Mouse (Mus musculus): ENCODE measurements at regions not wholly inside any gene's neighbourhood (a gene's known extent, or its start where the extent isn't known, plus 50 kb on each side); places are given as distances from the start of the nearest gene placed in this dataset.

- 57% methylated on average over 11 of the region's 11 CpGs for WGBS
- Histone ChIP-seq H3K36me3 (ENCODE audit: control insufficient read depth, insufficient read depth, low read length) (no peaks in the 10 kb centered on the region), H3K9me3 (ENCODE audit: control insufficient read depth, low read length) (no peaks in the 10 kb centered on the region), H3K4me3 (replicated peaks; ENCODE audit: low read length) (no peak overlapping the region), H3K27ac (replicated peaks; ENCODE audit: low read depth, low read length) (no peak overlapping the region), H3K4me2 (replicated peaks; ENCODE audit: low read depth, low read length, severe bottlenecking) (no peak overlapping the region), H3K9ac (ENCODE audit: low read depth, low read length, severe bottlenecking) (no peak overlapping the region), H3K4me1 (ENCODE audit: control insufficient read depth, insufficient read depth, low read length) (no peaks in the 10 kb centered on the region), H3K27me3 (ENCODE audit: control insufficient read depth, insufficient read depth, low read length) (no peaks in the 10 kb centered on the region)
- DNase-seq (ENCODE audit: low spot score) (no peak), ATAC-seq (ENCODE audit: low FRiP score, low read depth) (no peak)
- TF ChIP-seq POLR2A (IDR thresholded peaks at IDR 0.05; ENCODE audit: borderline replicate concordance, extremely low read depth, insufficient read depth, insufficient read length) = no peak
These were observed 64.1 kb upstream of the Pax6 start for GRCm38 (mm10) chr2:105604553-105605116.

- H3K9me3 ChIP-seq (ENCODE audit: control insufficient read depth, low read length) = no peaks in the 10 kb centered on the region
- H3K27me3 ChIP-seq (ENCODE audit: control insufficient read depth, insufficient read depth, low read length) = no peaks in the 10 kb centered on the region
- H3K4me2 ChIP-seq (replicated peaks; ENCODE audit: low read depth, low read length, severe bottlenecking) = no peak overlapping the region
- no peak for DNase-seq (ENCODE audit: low spot score)
- H3K27ac ChIP-seq (replicated peaks; ENCODE audit: low read depth, low read length) = no peak overlapping the region
- no peak overlapping the region for H3K9ac ChIP-seq (ENCODE audit: low read depth, low read length, severe bottlenecking)
- no peaks in the 10 kb centered on the region for H3K36me3 ChIP-seq (ENCODE audit: control insufficient read depth, insufficient read depth, low read length)
- no peak for ATAC-seq (ENCODE audit: low FRiP score, low read depth)
- H3K4me3 ChIP-seq (replicated peaks; ENCODE audit: low read length) = no peak overlapping the region
- H3K4me1 ChIP-seq (ENCODE audit: control insufficient read depth, insufficient read depth, low read length) = peaks cover 9% of the 10 kb centered on the region
- WGBS = 69% methylated on average over 8 of the region's 8 CpGs
- TF ChIP-seq POLR2A (IDR thresholded peaks at IDR 0.05; ENCODE audit: borderline replicate concordance, extremely low read depth, insufficient read depth, insufficient read length) = no peak
These were observed 60.6 kb upstream of the Pax6 start for GRCm38 (mm10) chr2:105607969-105608538.

- H3K36me3 ChIP-seq (ENCODE audit: control insufficient read depth, insufficient read depth, low read length) = no peaks in the 10 kb centered on the region
- no peak for DNase-seq (ENCODE audit: low spot score)
- 65% methylated on average over 7 of the region's 7 CpGs for WGBS
- peaks cover 9% of the 10 kb centered on the region for H3K4me1 ChIP-seq (ENCODE audit: control insufficient read depth, insufficient read depth, low read length)
- TF ChIP-seq POLR2A (IDR thresholded peaks at IDR 0.05; ENCODE audit: borderline replicate concordance, extremely low read depth, insufficient read depth, insufficient read length) = no peak
- no peak overlapping the region for H3K4me3 ChIP-seq (replicated peaks; ENCODE audit: low read length)
- H3K9me3 ChIP-seq (ENCODE audit: control insufficient read depth, low read length) = no peaks in the 10 kb centered on the region
- no peak overlapping the region for H3K4me2 ChIP-seq (replicated peaks; ENCODE audit: low read depth, low read length, severe bottlenecking)
- no peak for ATAC-seq (ENCODE audit: low FRiP score, low read depth)
- H3K9ac ChIP-seq (ENCODE audit: low read depth, low read length, severe bottlenecking) = no peak overlapping the region
- no peaks in the 10 kb centered on the region for H3K27me3 ChIP-seq (ENCODE audit: control insufficient read depth, insufficient read depth, low read length)
- H3K27ac ChIP-seq (replicated peaks; ENCODE audit: low read depth, low read length) = no peak overlapping the region
These were observed 59.9 kb upstream of the Pax6 start for GRCm38 (mm10) chr2:105608756-105609155.

GRCm38 (mm10) chr2:105611014-105611413, 57.7 kb upstream of the Pax6 start:
- no peaks in the 10 kb centered on the region for H3K27me3 ChIP-seq (ENCODE audit: control insufficient read depth, insufficient read depth, low read length)
- no peak for TF ChIP-seq POLR2A (IDR thresholded peaks at IDR 0.05; ENCODE audit: borderline replicate concordance, extremely low read depth, insufficient read depth, insufficient read length)
- H3K4me1 ChIP-seq (ENCODE audit: control insufficient read depth, insufficient read depth, low read length) = peaks cover 9% of the 10 kb centered on the region
- WGBS = 28% methylated on average over 5 of the region's 5 CpGs
- H3K4me2 ChIP-seq (replicated peaks; ENCODE audit: low read depth, low read length, severe bottlenecking) = no peak overlapping the region
- H3K9me3 ChIP-seq (ENCODE audit: control insufficient read depth, low read length) = no peaks in the 10 kb centered on the region
- DNase-seq (ENCODE audit: low spot score) (no peak), ATAC-seq (ENCODE audit: low FRiP score, low read depth) (no peak)
- no peak overlapping the region for H3K4me3 ChIP-seq (replicated peaks; ENCODE audit: low read length)
- no peaks in the 10 kb centered on the region for H3K36me3 ChIP-seq (ENCODE audit: control insufficient read depth, insufficient read depth, low read length)
- H3K27ac ChIP-seq (replicated peaks; ENCODE audit: low read depth, low read length) = no peak overlapping the region
- H3K9ac ChIP-seq (ENCODE audit: low read depth, low read length, severe bottlenecking) = no peak overlapping the region

- H3K27me3 ChIP-seq (ENCODE audit: control insufficient read depth, insufficient read depth, low read length) = no peaks in the 10 kb centered on the region
These were observed 57.0 kb upstream of the Pax6 start for GRCm38 (mm10) chr2:105611651-105612050.

More at GRCm38 (mm10) chr2:105611651-105612050, 57.0 kb upstream of the Pax6 start:
- H3K4me3 ChIP-seq (replicated peaks; ENCODE audit: low read length) = no peak overlapping the region
- H3K9ac ChIP-seq (ENCODE audit: low read depth, low read length, severe bottlenecking) = no peak overlapping the region
- no peaks in the 10 kb centered on the region for H3K36me3 ChIP-seq (ENCODE audit: control insufficient read depth, insufficient read depth, low read length)
- H3K9me3 ChIP-seq (ENCODE audit: control insufficient read depth, low read length) = no peaks in the 10 kb centered on the region
- peak overlapping the region; percentile 31; the same call in 1 of the 2 replicates for H3K4me2 ChIP-seq (replicated peaks; ENCODE audit: low read depth, low read length, severe bottlenecking)
- DNase-seq (ENCODE audit: low spot score) (no peak), ATAC-seq (ENCODE audit: low FRiP score, low read depth) (no peak)
- peaks cover 9% of the 10 kb centered on the region for H3K4me1 ChIP-seq (ENCODE audit: control insufficient read depth, insufficient read depth, low read length)
- WGBS = 14% methylated on average over 4 of the region's 4 CpGs
- no peak overlapping the region for H3K27ac ChIP-seq (replicated peaks; ENCODE audit: low read depth, low read length)
- no peak for TF ChIP-seq POLR2A (IDR thresholded peaks at IDR 0.05; ENCODE audit: borderline replicate concordance, extremely low read depth, insufficient read depth, insufficient read length)

Measured in limb, embryonic 14.5 days (tissue).